Mouse (Mus musculus) kidney, adult 2 months (tissue): ENCODE data around the gene Acot4. TPM values are rescaled to one million over a fixed set of nuclear protein-coding genes. Genes with fewer than 3 reads are reported as not detected.

Source experiments
- DNase-seq: peaks from one replicate; pipeline ENCODE4 v3.0.0; 2021
- H3K27ac ChIP-seq: fragments of 200-500 bp; 2 replicates; pipeline ENCODE4 v1.5.1; 2012; ENCODE audit warnings: low read depth, low read length, control low read depth, inconsistent platforms; ENCODE audit not compliant: insufficient read depth
- H3K27me3 ChIP-seq: fragments of 200-500 bp; replicated peaks from 2 replicates; pipeline ENCODE4 v1.6.1; 2012; ENCODE audit warnings: mild to moderate bottlenecking, moderate library complexity, low read length, inconsistent platforms; ENCODE audit not compliant: control insufficient read depth, insufficient read depth
- H3K36me3 ChIP-seq: fragments of 200-500 bp; 2 replicates; pipeline ENCODE4 v1.6.1; 2012; ENCODE audit warnings: mild to moderate bottlenecking, moderate library complexity, low read length, inconsistent platforms; ENCODE audit not compliant: control insufficient read depth, insufficient read depth
- H3K4me1 ChIP-seq: fragments of 200-500 bp; 2 replicates; pipeline ENCODE4 v1.6.1; 2011; ENCODE audit warnings: low read length; ENCODE audit not compliant: control insufficient read depth, insufficient read depth
- H3K4me3 ChIP-seq: fragments of 200-500 bp; 2 replicates; pipeline ENCODE4 v1.5.1; 2011; ENCODE audit warnings: mild to moderate bottlenecking, low read depth, low read length, control low read depth; ENCODE audit not compliant: insufficient read depth
- CTCF ChIP-seq: fragments of 200-500 bp; conservative IDR thresholded peaks from 2 replicates; pipeline ENCODE4 v1.5.1; 2011; ENCODE audit warnings: low read depth, mild to moderate bottlenecking, control low read depth, low read length, moderate library complexity, mixed read lengths; ENCODE audit not compliant: insufficient read depth, insufficient read length
- POLR2A ChIP-seq: fragments of 200-500 bp; IDR thresholded peaks from one replicate; pipeline ENCODE4 v1.6.1; 2011; ENCODE audit warnings: low read depth, low read length, control low read depth
- WGBS: fragments of 180-500 bp; shearing (Covaris S2); methylation state at CpG from one replicate; pipeline ENCODE4 v1.1.7; 2018; 5-methylcytosine and 5-hydroxymethylcytosine counted together
- polyA plus RNA-seq: library from polyadenylated mRNA; depleted of rRNA; stranded (reverse); fragments of >200 nt; gene quantifications from 2 replicates; pipeline ENCODE4 v1.2.3, GENCODE M21; 2012

Acot4 gene
- polyA plus RNA-seq, 1 experiment, result 47.8 TPM

GRCm38 (mm10) chr12:84051937-84052474 lies 13.8 kb downstream of the Acot4 start, which contains the start of gene Acot3:
Gene Acot3 (plus strand): TSS chr12:84052144.
- H3K4me3 ChIP-seq, result peak within 1 kb of the TSS; percentile 69; the same call in 1 of the 2 replicates
- H3K4me1 ChIP-seq, result peaks cover 3% of the 10 kb centered on the region; the same call in 1 of the 2 replicates
- 67% methylated on average over 5 of the region's 5 CpGs for WGBS
- no peaks in the 10 kb centered on the region for H3K27me3 ChIP-seq
- DNase-seq, result peak; percentile 49
- H3K36me3 ChIP-seq, result no peaks in the 10 kb centered on the region
- H3K27ac ChIP-seq, result peak within 1 kb of the TSS; percentile 84
- TF ChIP-seq POLR2A (no peak), CTCF (no peak)

- Histone ChIP-seq H3K36me3 (no peaks in the 10 kb centered on the region), H3K4me3 (peak overlapping the region; percentile 69; the same call in 1 of the 2 replicates), H3K27me3 (no peaks in the 10 kb centered on the region), H3K27ac (peak overlapping the region; percentile 34), H3K4me1 (peaks cover 3% of the 10 kb centered on the region; the same call in 1 of the 2 replicates)
- 54% methylated on average over 7 of the region's 7 CpGs for WGBS
- DNase-seq, result peak; percentile 55
- TF ChIP-seq CTCF (no peak), POLR2A (no peak)
Observed at GRCm38 (mm10) chr12:84052609-84053008, 14.4 kb downstream of the Acot4 start.

- Histone ChIP-seq H3K27me3 (no peaks in the 10 kb centered on the region), H3K4me3 (peak overlapping the region; percentile 69), H3K4me1 (peaks cover 3% of the 10 kb centered on the region; the same call in 1 of the 2 replicates), H3K27ac (peak overlapping the region; percentile 62), H3K36me3 (no peaks in the 10 kb centered on the region)
- 11% methylated on average over 16 of the region's 16 CpGs for WGBS
- DNase-seq, result peak; percentile 40
- TF ChIP-seq CTCF (no peak), POLR2A (no peak)
Observed at GRCm38 (mm10) chr12:84053173-84053572, 15.0 kb downstream of the Acot4 start.

GRCm38 (mm10) chr12:84053679-84054391 lies 15.7 kb downstream of the Acot4 start:
- WGBS, result 3% methylated on average over 41 of the region's 46 CpGs
- Histone ChIP-seq H3K27me3 (no peaks in the 10 kb centered on the region), H3K27ac (peak overlapping the region; percentile 62; the same call in 1 of the 2 replicates), H3K36me3 (no peaks in the 10 kb centered on the region), H3K4me3 (peak overlapping the region; percentile 69), H3K4me1 (peaks cover 3% of the 10 kb centered on the region; the same call in 1 of the 2 replicates)
- peak; percentile 76 for DNase-seq
- no peak for TF ChIP-seq POLR2A
- TF ChIP-seq CTCF, result peak; percentile 43

GRCm38 (mm10) chr12:84060946-84061345 lies 22.8 kb downstream of the Acot4 start:
- Histone ChIP-seq H3K27ac (no peak overlapping the region), H3K27me3 (no peaks in the 10 kb centered on the region), H3K36me3 (no peaks in the 10 kb centered on the region), H3K4me1 (peaks cover 2% of the 10 kb centered on the region; the same call in 1 of the 2 replicates), H3K4me3 (no peak overlapping the region)
- peak; percentile 55 for DNase-seq
- TF ChIP-seq POLR2A, result no peak
- TF ChIP-seq CTCF, result peak; percentile 40
- 23% methylated on average over 2 of the region's 2 CpGs for WGBS

GRCm38 (mm10) chr12:84062336-84062735 lies 24.2 kb downstream of the Acot4 start:
- H3K4me3 ChIP-seq, result no peak overlapping the region
- H3K36me3 ChIP-seq, result no peaks in the 10 kb centered on the region
- 93% methylated on average over 20 of the region's 20 CpGs for WGBS
- TF ChIP-seq CTCF, result no peak
- TF ChIP-seq POLR2A, result no peak
- peaks cover 2% of the 10 kb centered on the region; the same call in 1 of the 2 replicates for H3K4me1 ChIP-seq
- H3K27me3 ChIP-seq, result no peaks in the 10 kb centered on the region
- no peak for DNase-seq
- H3K27ac ChIP-seq, result no peak overlapping the region

- no peak for DNase-seq
- H3K27me3 ChIP-seq, result no peaks in the 10 kb centered on the region
- peaks cover 2% of the 10 kb centered on the region; the same call in 1 of the 2 replicates for H3K4me1 ChIP-seq
- no peak overlapping the region for H3K27ac ChIP-seq
- no peak for TF ChIP-seq POLR2A
- peak; percentile 51 for TF ChIP-seq CTCF
- no peaks in the 10 kb centered on the region for H3K36me3 ChIP-seq
- WGBS, result 78% methylated on average over 5 of the region's 5 CpGs
- no peak overlapping the region for H3K4me3 ChIP-seq
Observed at GRCm38 (mm10) chr12:84063228-84063627, 25.0 kb downstream of the Acot4 start.

- Histone ChIP-seq H3K27me3 (no peaks in the 10 kb centered on the region), H3K27ac (no peak overlapping the region), H3K4me1 (peaks cover 2% of the 10 kb centered on the region; the same call in 1 of the 2 replicates), H3K36me3 (no peaks in the 10 kb centered on the region), H3K4me3 (no peak overlapping the region)
- DNase-seq, result no peak
- WGBS, result 89% methylated on average over 2 of the region's 2 CpGs
- TF ChIP-seq CTCF, result no peak
- no peak for TF ChIP-seq POLR2A
Observed at GRCm38 (mm10) chr12:84063833-84064232, 25.7 kb downstream of the Acot4 start.
